ENCODE assay signal across 9 mouse cellular contexts in genomic region chr8:57320851-57321743, GRCm38 (mm10). TPM values are rescaled to one million over a fixed set of nuclear protein-coding genes. Genes with fewer than 3 reads are reported as not detected.
DNase-seq lines count a peak whose midpoint lies in the region; ATAC-seq and TF ChIP-seq lines count a peak whose summit lies in the region.
"Had no signal": no experiment of that assay in that cellular context is flagged by ENCODE, and none has a peak within 500 bp of the region (broad histone marks: within the 10 kb centered on the region; RNA-seq: fewer than 3 reads in every experiment).

Gene Hand2, plus strand, starts transcription at chr8:57320983.

- peak within 1 kb of the TSS; percentile 67 for H3K4me2 ChIP-seq in intestine, embryonic 14.5 days (ENCODE audit: low read length)
- H3K4me2 ChIP-seq in midbrain, postnatal 0 days (ENCODE audit: low read depth, low read length, poor library complexity, severe bottlenecking): peak within 1 kb of the TSS; percentile 32

- H3K36me3 ChIP-seq in ES-E14 (ENCODE audit: control insufficient read depth, insufficient read depth, low read length, poor library complexity, severe bottlenecking): no peaks in the 10 kb centered on the region
- no peaks in the 10 kb centered on the region for H3K36me3 ChIP-seq in intestine, embryonic 14.5 days (ENCODE audit: control insufficient read depth, insufficient read depth, low read length)
- H3K36me3 ChIP-seq in midbrain, postnatal 0 days (ENCODE audit: insufficient read depth, low read length): no peaks in the 10 kb centered on the region

- no peaks in the 10 kb centered on the region for H3K9me3 ChIP-seq in ES-E14 (ENCODE audit: control insufficient read depth, insufficient read depth, low read depth, low read length)
- no peaks in the 10 kb centered on the region for H3K9me3 ChIP-seq in intestine, embryonic 14.5 days (ENCODE audit: control insufficient read depth, low read length)
- H3K9me3 ChIP-seq in midbrain, postnatal 0 days (ENCODE audit: low read length): no peaks in the 10 kb centered on the region

- H3K27ac ChIP-seq in ES-E14 (ENCODE audit: insufficient read depth, low read depth, low read length, poor library complexity, severe bottlenecking): no peak within 1 kb of the TSS
- H3K27ac ChIP-seq in intestine, embryonic 14.5 days (ENCODE audit: low read depth): peak within 1 kb of the TSS; percentile 96
- H3K27ac ChIP-seq in midbrain, postnatal 0 days (ENCODE audit: low read depth, low read length): no peak within 1 kb of the TSS

- 0 out of 2 replicates have a peak within 1 kb of the TSS, but pooled peaks have one; percentile 14 for H3K9ac ChIP-seq in ES-E14 (ENCODE audit: insufficient read depth, low read depth, low read length, poor library complexity, severe bottlenecking)
- H3K9ac ChIP-seq in intestine, embryonic 14.5 days (ENCODE audit: low read length): peak within 1 kb of the TSS; percentile 95
- H3K9ac ChIP-seq in midbrain, postnatal 0 days (replicated peaks; ENCODE audit: low read length, poor library complexity, severe bottlenecking): no peak within 1 kb of the TSS

- peaks cover 0 to 4% of the 10 kb centered on the region in 2 experiments; a peak in 2 of 4 replicates for H3K4me1 ChIP-seq in ES-E14 (ENCODE audit: control insufficient read depth in 2 of 2, insufficient read depth in 2 of 2, low read length in 2 of 2, poor library complexity in 1 of 2)
- H3K4me1 ChIP-seq in intestine, embryonic 14.5 days (replicated peaks; ENCODE audit: control insufficient read depth, insufficient read depth, low read length): no peaks in the 10 kb centered on the region
- H3K4me1 ChIP-seq in midbrain, postnatal 0 days (ENCODE audit: insufficient read depth, low read length): no peaks in the 10 kb centered on the region; the same call in 1 of the 2 replicates

- no peak for DNase-seq in ES-E14 (ENCODE audit: low read depth, low spot score)
- peak; percentile 31 for DNase-seq in adrenal gland, adult 8-10 months
- peak; percentile 48 for DNase-seq in gastrocnemius, postnatal 10 days
- DNase-seq in intestine, embryonic 14.5 days (ENCODE audit: low spot score): peak; percentile 91
- no peak for DNase-seq in midbrain, postnatal 0 days (ENCODE audit: low spot score)
- DNase-seq in frontal cortex, postnatal 36 days (ENCODE audit: low spot score in 2 of 2): no peak
- no peak for DNase-seq in ovary, postnatal 36 days (ENCODE audit: low spot score)
- DNase-seq in layer of hippocampus, adult 18-20 months (ENCODE audit: low spot score in 2 of 2): no peak

- TF ChIP-seq CTCF in midbrain, postnatal 0 days (IDR thresholded peaks at IDR 0.05): no peak

- H3K27me3 ChIP-seq in intestine, embryonic 14.5 days (replicated peaks; ENCODE audit: control insufficient read depth, insufficient read depth, low read length): peaks cover 36% of the 10 kb centered on the region
- peaks cover 81% of the 10 kb centered on the region for H3K27me3 ChIP-seq in midbrain, postnatal 0 days (ENCODE audit: insufficient read depth, low read length)

- in situ Hi-C loops in ES-E14 (cut with MboI; ENCODE audit: low sequenced_read_pairs in 2 of 2, unreplicated experiment in 2 of 2): no loop called here

- ATAC-seq in intestine, embryonic 14.5 days (replicated peaks; ENCODE audit: low FRiP score, low TSS enrichment, low read depth): peak; percentile 73
- ATAC-seq in midbrain, postnatal 0 days (ENCODE audit: low FRiP score): peak; percentile 45; the same call in 1 of the 2 replicates

- H3K4me3 ChIP-seq in ES-E14 (ENCODE audit: insufficient read depth in 1 of 2, low read depth in 1 of 2, low read length in 2 of 2, poor library complexity in 1 of 2, severe bottlenecking in 1 of 2): peak within 1 kb of the TSS; percentile 45 to 58
- H3K4me3 ChIP-seq in intestine, embryonic 14.5 days (ENCODE audit: low read depth, low read length): peak within 1 kb of the TSS; percentile 81
- H3K4me3 ChIP-seq in midbrain, postnatal 0 days (ENCODE audit: low read depth, low read length): peak within 1 kb of the TSS; percentile 23
- H3K4me3 ChIP-seq: myocyte had no signal

- under 1% methylated on average over 78 of the region's 83 CpGs for WGBS in intestine, embryonic 14.5 days
- WGBS in midbrain, postnatal 0 days: under 1% methylated on average over 63 of the region's 83 CpGs

TF ChIP-seq in ES-E14, 5 proteins besides CTCF, POLR2A, EP300 and RAD21:
- TF ChIP-seq HCFC1 (IDR thresholded peaks at IDR 0.05; ENCODE audit: borderline replicate concordance, insufficient read depth, low read length) (no peak), MAFK (IDR thresholded peaks at IDR 0.05; ENCODE audit: insufficient read depth, low read depth, low read length) (no peak), CHD2 (IDR thresholded peaks at IDR 0.05; ENCODE audit: low read depth, low read length) (no peak), ZNF384 (IDR thresholded peaks at IDR 0.05; ENCODE audit: low read depth, low read length) (no peak), ZC3H11A (IDR thresholded peaks at IDR 0.05; ENCODE audit: borderline replicate concordance, low read depth, low read length) (no peak)

RNA-seq across cellular contexts. Expression of gene Hand2, which starts in this region (rescaled TPM):
- total RNA-seq in ES-E14 (2012; rRNA removed): 0.18 TPM in 1 of 2 replicates, not detected in the other
- 10 to 100 TPM; 41.8 to 70.8 (median 51.0) TPM for total RNA-seq in adrenal gland, adult 8-10 months (2022)
- under 1 TPM; 0.36 to 0.52 TPM for total RNA-seq in gastrocnemius, postnatal 10 days (2021)
- 13.1 and 15.9 TPM in 2 replicates for polyA plus RNA-seq in intestine, embryonic 14.5 days (2014; fragmentation: Nextera tagmentation; extraction: Ambion mirVana)
- total RNA-seq in midbrain, postnatal 0 days (2014; rRNA removed): not detected in 2 replicates
- not detected in 2 replicates for polyA plus RNA-seq in midbrain, postnatal 0 days (2015; fragmentation: Nextera tagmentation; extraction: Ambion mirVana)
- total RNA-seq in layer of hippocampus, adult 18-20 months (2021): not detected
- polyA plus RNA-seq: myocyte had no signal

Comparison
In these comparisons a context has a peak if more than half of its experiments do, and no peak if none do; other contexts are left out.
1. RNA of gene Hand2 (total RNA-seq): 41.8 to 70.8 TPM in adrenal gland, adult 8-10 months; 0.36 to 0.52 TPM in gastrocnemius, postnatal 10 days, 0.18 TPM in ES-E14, not detected in midbrain, postnatal 0 days and not detected in layer of hippocampus, adult 18-20 months; every median in the first group is over 10 times any median in the second.
2. RNA of gene Hand2 (polyA plus RNA-seq): 13.1 to 15.9 TPM in intestine, embryonic 14.5 days; not detected in midbrain, postnatal 0 days; every median in the first group is over 10 times any median in the second.
3. Peak in DNase-seq in gastrocnemius, postnatal 10 days; RNA of the gene not detected or under 1 TPM.
4. Peak in ATAC-seq, H3K4me3 ChIP-seq and H3K4me2 ChIP-seq in midbrain, postnatal 0 days; RNA of the gene not detected or under 1 TPM.
5. DNase-seq: peak in adrenal gland, adult 8-10 months (single experiment) and intestine, embryonic 14.5 days (single experiment); none in ES-E14 (single experiment), midbrain, postnatal 0 days (single experiment), frontal cortex, postnatal 36 days (0 of 2), ovary, postnatal 36 days (single experiment) and layer of hippocampus, adult 18-20 months (0 of 2).
6. H3K4me3 ChIP-seq: peak in every context shown above with its lines; median percentile 81 in intestine, embryonic 14.5 days; 52 in ES-E14; 23 in midbrain, postnatal 0 days.